Mouse (Mus musculus) cerebellum, adult 2 months (tissue): ENCODE data around the gene H2afy2.

Source experiments
- CTCF ChIP-seq: fragments of 200-500 bp; IDR thresholded peaks from 2 replicates; pipeline ENCODE4 v1.5.1; 2011; ENCODE audit warnings: low read depth, mild to moderate bottlenecking, control low read depth, low read length, moderate library complexity, borderline replicate concordance; ENCODE audit not compliant: insufficient read depth
- POLR2A ChIP-seq: fragments of 200-500 bp; IDR thresholded peaks from 2 replicates; pipeline ENCODE4 v1.6.1; 2011; ENCODE audit warnings: low read length, control low read depth, borderline replicate concordance; ENCODE audit not compliant: insufficient read depth

GRCm38 (mm10) chr10:61693563-61693962 lies 90.4 kb downstream of the H2afy2 start:
- TF ChIP-seq POLR2A (no peak), CTCF (no peak)
